Mouse (Mus musculus) spleen, adult 2 months (tissue): ENCODE data around the gene Osbpl7. TPM values are rescaled to one million over a fixed set of nuclear protein-coding genes. Genes with fewer than 3 reads are reported as not detected.

ENCODE experiments used
- DNase-seq, 2 experiments: peaks; one replicate each; pipeline versions ENCODE4 v3.0.0 to v3.0.0-alpha.2; 2012 to 2021; ENCODE audit warnings: low spot score in 2 of 2, low read depth in 1 of 2
- H3K27ac ChIP-seq: fragments of 200-500 bp; 2 replicates; pipeline ENCODE4 v1.5.1; 2012; ENCODE audit warnings: low read length, inconsistent platforms; ENCODE audit not compliant: insufficient read depth
- H3K27me3 ChIP-seq: fragments of 200-500 bp; 2 replicates; pipeline ENCODE4 v1.6.1; 2012; ENCODE audit warnings: mild to moderate bottlenecking, moderate library complexity, low read length, inconsistent platforms; ENCODE audit not compliant: control insufficient read depth, insufficient read depth
- H3K36me3 ChIP-seq: fragments of 200-500 bp; 2 replicates; pipeline ENCODE4 v1.6.1; 2012; ENCODE audit warnings: mild to moderate bottlenecking, low read length, inconsistent platforms; ENCODE audit not compliant: control insufficient read depth, insufficient read depth
- H3K4me1 ChIP-seq: fragments of 200-500 bp; 2 replicates; pipeline ENCODE4 v1.6.1; 2011; ENCODE audit warnings: inconsistent platforms; ENCODE audit not compliant: control insufficient read depth, insufficient read depth, insufficient read length
- H3K4me3 ChIP-seq: fragments of 200-500 bp; 2 replicates; pipeline ENCODE4 v1.5.1; 2011; ENCODE audit warnings: mild to moderate bottlenecking, inconsistent platforms; ENCODE audit not compliant: insufficient read depth, insufficient read length; ENCODE audit errors: extremely low read depth
- CTCF ChIP-seq: fragments of 200-500 bp; IDR thresholded peaks from 2 replicates; pipeline ENCODE4 v1.5.1; 2011; ENCODE audit warnings: mild to moderate bottlenecking, inconsistent platforms; ENCODE audit not compliant: insufficient read depth, insufficient read length, insufficient replicate concordance; ENCODE audit errors: extremely low read depth
- POLR2A ChIP-seq: fragments of 200-500 bp; IDR thresholded peaks from 2 replicates; pipeline ENCODE4 v1.6.1; 2011; ENCODE audit warnings: low read depth, low read length, inconsistent platforms
- WGBS: fragments of 180-500 bp; shearing (Covaris S2); methylation state at CpG from one replicate; pipeline ENCODE4 v1.1.7; 2018; 5-methylcytosine and 5-hydroxymethylcytosine counted together
- polyA plus RNA-seq: library from polyadenylated mRNA; depleted of rRNA; stranded (reverse); fragments of >200 nt; gene quantifications from 2 replicates; pipeline ENCODE4 v1.2.3, GENCODE M21; 2012

Gene Osbpl7
- polyA plus RNA-seq, 1 experiment: 19.1 TPM

GRCm38 (mm10) chr11:97040301-97041021 lies 10.0 kb upstream of the Osbpl7 start:
- H3K36me3 ChIP-seq: no peaks in the 10 kb centered on the region; the same call in none of the 2 replicates
- DNase-seq: no peak
- peaks cover 2% of the 10 kb centered on the region; the same call in 1 of the 2 replicates for H3K4me1 ChIP-seq
- TF ChIP-seq POLR2A (no peak), CTCF (no peak)
- WGBS: 42% methylated on average over 12 of the region's 12 CpGs
- H3K27ac ChIP-seq: no peak overlapping the region
- no peak overlapping the region for H3K4me3 ChIP-seq
- H3K27me3 ChIP-seq: no peaks in the 10 kb centered on the region

GRCm38 (mm10) chr11:97041022-97041899 lies 9.2 kb upstream of the Osbpl7 start, which contains the start of the genes Lrrc46 and Mrpl10:
Gene Lrrc46 (minus strand): TSS chr11:97041407.
Gene Mrpl10 (plus strand): TSS chr11:97041560.
- Histone ChIP-seq H3K27me3 (no peaks in the 10 kb centered on the region), H3K4me1 (peaks cover 2% of the 10 kb centered on the region; the same call in 1 of the 2 replicates), H3K4me3 (peak within 1 kb of the TSS; percentile 90), H3K36me3 (no peaks in the 10 kb centered on the region; the same call in none of the 2 replicates), H3K27ac (peak within 1 kb of the TSS; percentile 68)
- WGBS: 1% methylated on average over 48 of the region's 48 CpGs
- DNase-seq: peak; percentile 87 to 90
- TF ChIP-seq CTCF (no peak), POLR2A (peak; percentile 67; the same call in 1 of the 2 replicates)

GRCm38 (mm10) chr11:97044902-97045301 lies 5.5 kb upstream of the Osbpl7 start:
- peaks cover 5% of the 10 kb centered on the region for H3K36me3 ChIP-seq
- TF ChIP-seq POLR2A: no peak
- no peak overlapping the region for H3K27ac ChIP-seq
- H3K27me3 ChIP-seq: no peaks in the 10 kb centered on the region
- no peak for DNase-seq
- H3K4me3 ChIP-seq: no peak overlapping the region
- peaks cover 2% of the 10 kb centered on the region; the same call in 1 of the 2 replicates for H3K4me1 ChIP-seq
- 90% methylated on average over 8 of the region's 8 CpGs for WGBS

- TF ChIP-seq CTCF (no peak), POLR2A (no peak)
- peaks cover 5% of the 10 kb centered on the region; the same call in 1 of the 2 replicates for H3K4me1 ChIP-seq
- no peaks in the 10 kb centered on the region for H3K27me3 ChIP-seq
- H3K4me3 ChIP-seq: no peak overlapping the region
- WGBS: 86% methylated on average over 7 of the region's 7 CpGs
- no peak overlapping the region for H3K27ac ChIP-seq
- no peak for DNase-seq
- peaks cover 5% of the 10 kb centered on the region for H3K36me3 ChIP-seq
These were observed 4.6 kb upstream of the Osbpl7 start for GRCm38 (mm10) chr11:97045861-97046260.

- no peak for TF ChIP-seq POLR2A
- no peak for TF ChIP-seq CTCF
- H3K27me3 ChIP-seq: no peaks in the 10 kb centered on the region
- WGBS: 93% methylated on average over 8 of the region's 8 CpGs
- no peak overlapping the region for H3K4me3 ChIP-seq
- peaks cover 17% of the 10 kb centered on the region; the same call in 1 of the 2 replicates for H3K4me1 ChIP-seq
- peaks cover 5% of the 10 kb centered on the region for H3K36me3 ChIP-seq
- no peak for DNase-seq
- H3K27ac ChIP-seq: no peak overlapping the region
These were observed 2.3 kb upstream of the Osbpl7 start for GRCm38 (mm10) chr11:97048090-97048650.

GRCm38 (mm10) chr11:97049492-97050085 lies 839 bp upstream of the Osbpl7 start:
- peaks cover 17% of the 10 kb centered on the region; the same call in 1 of the 2 replicates for H3K4me1 ChIP-seq
- peaks cover 12% of the 10 kb centered on the region; the same call in 1 of the 2 replicates for H3K36me3 ChIP-seq
- H3K4me3 ChIP-seq: no peak overlapping the region
- no peak for DNase-seq
- 93% methylated on average over 6 of the region's 6 CpGs for WGBS
- H3K27me3 ChIP-seq: no peaks in the 10 kb centered on the region
- no peak for TF ChIP-seq CTCF
- TF ChIP-seq POLR2A: no peak
- no peak overlapping the region for H3K27ac ChIP-seq
